Mouse (Mus musculus): Measurements from ENCODE around the gene Snx30.

DNA sequence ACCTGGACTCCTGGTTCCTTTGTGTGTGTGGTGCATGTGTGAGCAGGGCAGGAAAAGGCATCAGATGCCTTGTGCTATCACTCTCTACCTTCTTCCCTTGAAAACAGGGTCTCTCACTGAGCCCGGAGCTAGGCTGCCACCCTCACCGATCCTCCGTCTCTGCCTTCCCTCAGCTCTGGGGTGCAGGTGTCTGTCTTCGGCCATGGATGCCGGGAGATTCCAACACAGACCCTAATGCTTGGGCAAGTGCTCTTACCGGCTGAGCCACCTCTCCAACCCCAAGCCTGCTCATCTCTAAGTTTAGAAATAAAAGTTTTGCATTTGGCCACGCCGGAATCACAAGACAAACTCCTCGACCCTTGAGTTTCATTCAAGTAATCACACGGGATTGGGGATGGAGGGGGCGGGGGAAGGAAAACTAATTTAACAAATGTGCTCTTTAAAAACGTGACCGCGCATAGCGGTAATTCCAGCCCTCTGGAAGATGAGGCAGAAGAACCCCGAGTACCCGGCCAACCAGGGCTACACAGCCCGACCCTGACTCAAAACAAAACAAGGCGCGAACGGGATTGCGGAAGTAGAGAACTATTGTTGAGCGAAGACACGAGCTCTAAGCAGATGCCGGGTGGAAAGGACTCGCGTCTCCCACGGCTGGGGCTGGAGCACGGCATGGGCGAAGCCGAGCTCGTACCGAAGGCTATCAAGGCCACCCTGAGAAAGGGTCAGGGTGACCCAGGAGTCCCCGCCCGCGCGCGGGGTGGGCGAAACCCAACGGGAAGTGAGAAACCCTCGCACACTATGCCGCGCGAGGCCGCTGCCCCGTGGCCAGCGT is 22.6 kb upstream of the Snx30 start:
- TF ChIP-seq CTCF (IDR thresholded peaks at IDR 0.05; ENCODE audit: borderline replicate concordance, extremely low read depth, insufficient read depth, insufficient read length) (no peak), POLR2A (IDR thresholded peaks at IDR 0.05; ENCODE audit: borderline replicate concordance, extremely low read depth, insufficient read depth, insufficient read length, poor library complexity, severe bottlenecking) (no peak)
